Mouse (Mus musculus): Measurements from ENCODE around the gene Pck1. TPM values are rescaled to one million over a fixed set of nuclear protein-coding genes. Genes with fewer than 3 reads are reported as not detected.

Gene Pck1
- total RNA-seq, 2 experiments from 2014 or later = 5.7 to 10.8 TPM

- no peak for DNase-seq (ENCODE audit: low spot score)
Observed at GRCm38 (mm10) chr2:173148001-173148400, 4.8 kb upstream of the Pck1 start.

- no peak for DNase-seq (ENCODE audit: low spot score)
Observed at GRCm38 (mm10) chr2:173151352-173151751, 1.5 kb upstream of the Pck1 start.

GRCm38 (mm10) chr2:173151784-173152284 is 1.0 kb upstream of the Pck1 start:
- DNase-seq (ENCODE audit: low spot score) = no peak

GRCm38 (mm10) chr2:173153266-173153665 is 418 bp downstream of the Pck1 start:
- DNase-seq (ENCODE audit: low spot score) = no peak

DNA sequence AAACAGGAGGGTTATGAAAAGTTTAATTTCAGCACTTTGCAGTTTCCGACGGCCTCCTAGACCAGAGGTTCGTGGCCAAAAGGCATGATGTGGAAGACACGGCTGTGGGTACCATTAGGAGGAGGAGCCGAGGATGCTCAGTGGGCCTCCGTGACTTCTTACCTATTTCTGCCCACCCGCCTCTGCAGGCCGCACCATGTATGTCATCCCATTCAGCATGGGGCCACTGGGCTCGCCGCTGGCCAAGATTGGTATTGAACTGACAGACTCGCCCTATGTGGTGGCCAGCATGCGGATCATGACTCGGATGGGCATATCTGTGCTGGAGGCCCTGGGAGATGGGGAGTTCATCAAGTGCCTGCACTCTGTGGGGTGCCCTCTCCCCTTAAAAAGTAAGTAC is 1.7 kb downstream of the Pck1 start:
- no peak for DNase-seq (ENCODE audit: low spot score)

DNA sequence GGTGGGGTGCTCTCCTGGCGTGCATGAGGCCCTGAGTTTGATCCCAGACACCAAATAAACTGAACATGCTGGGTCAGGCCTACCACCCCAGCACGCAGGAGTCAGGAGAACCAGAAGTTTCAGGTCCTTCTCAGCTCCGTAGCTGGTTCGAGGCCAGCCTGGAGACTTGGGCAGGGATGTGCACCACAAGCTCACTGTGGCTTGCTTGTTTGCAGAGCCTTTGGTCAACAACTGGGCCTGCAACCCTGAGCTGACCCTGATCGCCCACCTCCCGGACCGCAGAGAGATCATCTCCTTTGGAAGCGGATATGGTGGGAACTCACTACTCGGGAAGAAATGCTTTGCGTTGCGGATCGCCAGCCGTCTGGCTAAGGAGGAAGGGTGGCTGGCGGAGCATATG is 2.1 kb downstream of the Pck1 start:
- no peak for DNase-seq (ENCODE audit: low spot score)

- DNase-seq (ENCODE audit: low spot score) = no peak
Observed at GRCm38 (mm10) chr2:173155907-173156306, 3.1 kb downstream of the Pck1 start.

GRCm38 (mm10) chr2:173156923-173157322 is 4.1 kb downstream of the Pck1 start:
- no peak for DNase-seq (ENCODE audit: low spot score)

DNA sequence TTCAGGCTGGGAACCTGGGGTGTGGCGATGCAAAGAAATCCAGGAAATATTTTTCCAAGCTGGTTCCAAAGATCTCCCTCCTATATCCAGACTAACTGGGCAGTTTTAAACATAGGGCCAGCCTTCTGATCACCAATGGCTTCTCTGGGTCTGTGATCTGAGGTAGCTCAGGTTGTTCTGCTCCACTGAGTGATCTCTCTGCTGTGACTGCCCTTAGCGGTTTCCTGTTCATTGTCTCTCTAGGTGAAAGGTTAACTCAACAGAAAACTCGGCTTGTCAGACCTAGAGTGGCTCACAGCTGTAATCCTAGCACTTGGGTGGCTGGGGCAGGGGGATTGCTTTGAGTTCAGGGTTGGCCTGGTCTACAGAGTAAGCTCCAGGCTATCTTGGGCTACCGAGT is 4.5 kb downstream of the Pck1 start:
- DNase-seq (ENCODE audit: low spot score) = no peak

GRCm38 (mm10) chr2:173157871-173158270 is 5.0 kb downstream of the Pck1 start:
- no peak for DNase-seq (ENCODE audit: low spot score)

DNA sequence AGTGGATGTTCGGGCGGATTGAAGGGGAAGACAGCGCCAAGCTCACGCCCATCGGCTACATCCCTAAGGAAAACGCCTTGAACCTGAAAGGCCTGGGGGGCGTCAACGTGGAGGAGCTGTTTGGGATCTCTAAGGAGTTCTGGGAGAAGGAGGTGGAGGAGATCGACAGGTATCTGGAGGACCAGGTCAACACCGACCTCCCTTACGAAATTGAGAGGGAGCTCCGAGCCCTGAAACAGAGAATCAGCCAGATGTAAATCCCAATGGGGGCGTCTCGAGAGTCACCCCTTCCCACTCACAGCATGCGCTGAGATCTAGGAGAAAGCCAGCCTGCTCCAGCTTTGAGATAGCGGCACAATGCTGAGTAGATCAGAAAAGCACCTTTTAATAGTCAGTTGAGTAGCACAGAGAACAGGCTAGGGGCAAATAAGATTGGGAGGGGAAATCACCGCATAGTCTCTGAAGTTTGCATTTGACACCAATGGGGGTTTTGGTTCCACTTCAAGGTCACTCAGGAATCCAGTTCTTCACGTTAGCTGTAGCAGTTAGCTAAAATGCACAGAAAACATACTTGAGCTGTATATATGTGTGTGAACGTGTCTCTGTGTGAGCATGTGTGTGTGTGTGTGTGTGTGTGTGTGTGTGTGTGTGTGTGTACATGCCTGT is 5.7 kb downstream of the Pck1 start:
- DNase-seq (ENCODE audit: low spot score) = no peak

GRCm38 (mm10) chr2:173159354-173160311 is 6.8 kb downstream of the Pck1 start:
- peak; percentile 68 for DNase-seq (ENCODE audit: low spot score)

DNA sequence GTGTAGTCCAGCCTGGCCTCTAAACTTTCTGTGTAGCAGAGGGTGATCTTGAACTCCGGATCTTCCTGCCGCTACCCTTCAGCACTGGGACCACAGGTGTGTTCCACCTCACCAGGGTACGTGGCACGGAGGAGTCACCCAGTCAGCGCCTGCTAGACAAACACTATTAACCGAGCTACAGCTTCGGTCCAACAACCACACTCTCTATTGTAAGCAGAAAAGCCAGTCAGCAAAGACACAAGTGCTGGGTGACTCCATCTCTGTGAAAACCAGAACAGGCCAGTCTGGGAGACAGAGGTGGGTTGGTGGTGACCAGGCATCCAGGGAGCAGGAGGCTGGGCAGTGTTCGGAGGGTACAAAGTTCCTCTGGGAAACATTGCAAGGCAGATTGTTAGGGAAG is 10.5 kb downstream of the Pck1 start:
- no peak for DNase-seq (ENCODE audit: low spot score)

DNA sequence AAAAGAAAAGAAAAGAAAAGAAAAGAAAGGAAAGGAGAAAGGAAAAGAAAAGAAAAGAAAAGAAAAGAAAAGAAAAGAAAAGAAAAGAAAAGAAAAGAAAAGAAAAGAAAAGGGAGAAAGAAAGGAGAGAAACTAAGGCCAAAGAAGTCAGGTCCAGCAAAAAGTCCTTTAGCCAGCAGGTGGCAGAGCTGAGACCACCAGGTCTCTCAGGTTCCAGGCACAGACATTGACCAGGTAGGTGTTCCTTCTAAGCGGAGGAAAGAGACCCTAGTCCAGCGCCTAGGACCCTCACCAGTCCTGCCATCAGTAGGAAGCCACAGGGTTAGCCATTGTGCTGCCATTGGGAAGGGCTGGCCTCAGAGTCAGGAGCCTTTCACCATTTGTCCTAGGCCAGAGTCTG is 11.5 kb downstream of the Pck1 start:
- DNase-seq (ENCODE audit: low spot score) = no peak

DNA sequence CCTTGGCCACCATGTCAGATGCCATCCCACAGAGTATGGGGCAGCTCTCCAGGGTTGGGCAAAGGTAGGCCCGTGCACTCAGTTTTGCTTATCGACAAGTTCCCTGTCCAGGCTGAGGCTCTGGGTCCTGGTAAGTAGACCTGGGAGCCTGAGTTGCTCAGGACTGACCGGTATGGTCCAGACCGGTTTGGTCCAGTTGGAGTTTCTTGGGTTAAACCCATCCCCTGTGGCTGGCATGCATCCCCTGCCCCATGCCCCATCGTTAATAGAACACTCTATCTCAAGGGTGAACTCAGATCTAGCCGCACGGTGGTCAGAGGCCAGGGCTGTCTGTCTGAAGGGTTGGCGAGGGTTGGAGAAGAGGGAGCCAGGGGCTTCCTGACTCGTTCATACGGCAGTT is 12.1 kb downstream of the Pck1 start:
- no peak for DNase-seq (ENCODE audit: low spot score)

DNA sequence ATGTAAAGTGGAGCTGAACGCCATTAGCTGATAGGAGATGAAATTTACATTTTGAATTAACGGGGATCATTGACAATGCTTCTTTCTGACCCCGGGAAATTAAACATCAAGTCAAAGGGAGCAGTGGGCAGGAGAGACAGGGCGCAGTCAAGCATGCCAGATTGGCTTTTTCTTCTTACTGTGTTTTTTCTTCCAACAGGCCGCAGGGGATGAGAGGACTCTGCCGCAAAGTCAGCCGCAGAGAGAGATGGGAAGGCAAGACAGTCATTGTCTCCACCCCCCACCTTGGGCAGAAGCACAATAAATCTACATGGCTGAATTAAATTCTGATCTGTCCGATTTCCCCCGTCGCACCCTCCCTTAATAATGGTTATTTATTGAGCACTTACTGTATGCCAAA is 12.5 kb downstream of the Pck1 start:
- DNase-seq (ENCODE audit: low spot score) = no peak

DNA sequence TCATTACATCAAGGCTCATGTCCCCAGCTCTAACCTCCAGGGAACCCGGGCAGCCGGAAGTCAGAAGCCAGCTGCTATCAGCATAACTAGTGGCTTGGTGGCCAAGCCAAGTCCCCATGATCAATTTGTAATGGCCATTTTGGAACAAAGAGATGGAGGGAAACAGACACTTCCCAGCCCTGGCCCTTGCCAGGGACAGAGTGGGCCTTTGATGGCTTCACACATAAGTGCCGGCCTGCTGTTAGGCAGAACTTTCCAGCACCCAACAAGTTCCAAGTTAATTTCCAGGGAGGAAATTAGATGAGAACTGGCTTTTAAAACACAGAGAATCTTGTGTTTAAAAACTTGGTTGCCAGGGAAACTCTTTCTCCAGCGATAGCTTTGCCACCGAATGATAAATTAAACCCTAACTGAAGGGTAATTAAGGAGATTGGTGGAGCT is 15.6 kb downstream of the Pck1 start:
- DNase-seq (ENCODE audit: low spot score) = peak; percentile 36

DNA sequence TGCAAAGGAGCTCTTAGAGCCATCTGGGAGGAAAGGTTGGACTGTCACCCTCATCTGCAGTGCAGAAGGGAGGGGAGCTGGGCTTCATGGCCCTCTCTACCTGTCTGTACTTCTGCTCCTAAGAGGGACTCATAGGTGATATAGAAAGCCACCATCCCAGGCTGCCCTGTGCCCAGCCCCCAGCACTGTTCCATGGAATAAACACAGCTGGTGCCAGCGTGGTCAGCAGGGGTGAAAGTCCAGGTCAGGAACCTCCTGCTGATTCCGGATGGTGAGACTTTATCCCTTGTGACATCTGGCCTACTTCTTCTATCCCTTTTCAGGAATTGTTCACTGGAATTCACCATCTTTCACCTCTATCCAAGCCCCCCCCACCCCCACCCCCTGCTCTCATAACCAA is 17.2 kb downstream of the Pck1 start:
- no peak for DNase-seq (ENCODE audit: low spot score)

DNA sequence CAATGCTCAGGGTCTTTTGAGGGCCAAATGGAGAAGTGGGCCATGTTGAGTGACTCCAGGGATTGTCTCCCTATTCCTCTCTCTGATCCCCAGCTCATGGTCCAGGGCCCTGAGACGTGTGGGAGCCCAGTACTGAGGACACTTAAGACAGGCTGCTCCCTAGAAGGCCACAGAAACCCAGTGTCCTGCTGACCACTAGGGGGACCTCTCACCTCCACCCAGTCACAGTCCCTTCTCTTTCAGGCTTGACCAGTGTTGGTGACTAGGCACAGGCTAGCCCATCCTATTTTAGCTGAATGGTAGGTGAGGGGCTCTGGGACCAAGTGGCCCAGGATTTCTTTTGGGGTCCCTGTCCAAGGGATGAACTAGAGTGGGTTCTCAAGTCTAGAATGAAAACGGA is 17.9 kb downstream of the Pck1 start:
- no peak for DNase-seq (ENCODE audit: low spot score)

GRCm38 (mm10) chr2:173171470-173171869 is 18.6 kb downstream of the Pck1 start:
- no peak for DNase-seq (ENCODE audit: low spot score)

GRCm38 (mm10) chr2:173171956-173172355 is 19.1 kb downstream of the Pck1 start:
- DNase-seq (ENCODE audit: low spot score) = no peak

DNA sequence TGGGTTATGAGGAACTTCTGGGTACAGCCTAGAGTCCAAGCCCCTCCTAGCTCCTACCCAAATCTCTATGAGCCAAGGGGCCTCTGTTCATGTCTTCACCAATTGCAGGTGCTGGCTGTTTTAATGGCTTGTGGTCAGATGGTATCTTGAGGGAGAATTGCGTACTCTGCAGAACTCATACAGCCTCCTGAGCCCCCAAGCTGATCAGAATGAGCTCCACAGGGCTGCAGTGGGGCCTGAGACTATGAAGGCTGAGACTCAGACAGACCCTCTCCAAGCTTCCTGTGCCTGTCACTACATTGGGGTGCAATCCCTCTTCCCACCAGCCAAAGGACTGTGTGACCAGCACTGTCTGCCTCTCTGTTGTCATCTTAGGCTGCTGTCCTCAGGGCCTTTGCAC is 19.5 kb downstream of the Pck1 start:
- no peak for DNase-seq (ENCODE audit: low spot score)

DNA sequence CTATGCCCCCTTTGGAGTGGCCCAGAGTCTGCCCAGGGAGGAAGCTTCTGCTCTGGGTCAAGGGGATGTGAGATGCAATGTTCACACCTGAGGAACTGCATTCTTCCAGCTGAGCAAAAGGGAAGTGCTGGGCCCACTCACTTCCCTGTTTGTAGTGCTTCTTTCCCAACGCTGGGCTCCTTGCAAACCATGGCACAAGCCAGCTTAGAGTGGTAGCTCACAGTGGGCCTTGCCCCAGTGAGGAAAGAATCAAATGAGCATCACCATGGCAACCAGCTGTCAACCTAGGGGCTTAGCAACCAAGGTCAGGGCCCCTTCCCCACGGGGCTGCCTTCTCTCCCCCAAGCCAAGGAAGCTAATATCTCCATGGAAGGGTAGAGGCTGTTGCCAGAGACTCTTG is 20.2 kb downstream of the Pck1 start:
- DNase-seq (ENCODE audit: low spot score) = no peak
